Mouse (Mus musculus) megakaryocyte-erythroid progenitor cell, adult 5-6 weeks (primary cell): ENCODE data around the gene Srsf2. TPM values are rescaled to one million over a fixed set of nuclear protein-coding genes. Genes with fewer than 3 reads are reported as not detected.
"Not testable (repeated sequence)": the region's sequence is repeated elsewhere in the genome, so short reads cannot be mapped to it uniquely, and the experiment has no call there.

Source experiments
- ATAC-seq: replicated peaks from 2 replicates; pipeline ENCODE4 v1.8.0; 2016; ENCODE audit warnings: mild to moderate bottlenecking, inconsistent platforms; ENCODE audit not compliant: severe bottlenecking, poor library complexity, low FRiP score, low TSS enrichment
- total RNA-seq, 2 experiments: library from RNA; stranded (forward) in 1 of 2; stranded (reverse) in 1 of 2; fragments of 200-1000, 215-1000 nt in 1 of 2; fragments of >200 nt in 1 of 2; fragmentation: Nextera tagmentation in 1 of 2; gene quantifications; 2 replicates each; pipeline ENCODE4 v1.2.3; 2014 to 2017

Gene Srsf2
- total RNA-seq, 2 experiments from 2014 or later: 646 to 930 TPM

DNA sequence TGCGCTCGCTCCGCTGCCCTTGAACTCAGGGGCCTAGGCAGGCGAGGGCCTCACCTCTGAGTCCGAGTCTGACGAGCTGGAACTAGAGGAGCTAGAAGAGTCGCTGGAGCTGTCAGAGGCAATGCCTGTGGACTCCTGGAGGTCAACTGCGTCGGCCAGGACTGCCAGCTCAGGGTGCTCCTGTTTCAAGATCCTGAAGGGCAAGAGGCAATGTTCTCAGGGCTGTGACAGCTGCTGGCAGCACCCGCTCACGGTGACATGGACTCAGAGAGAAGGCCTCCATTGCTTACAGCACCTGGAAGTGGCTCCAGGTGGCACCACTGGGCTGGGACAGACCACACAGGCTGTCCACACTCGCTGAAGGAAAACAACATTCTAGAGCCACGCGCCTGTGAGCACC is 14.0 kb downstream of the Srsf2 start:
- ATAC-seq: no peak

- ATAC-seq: no peak
These were observed 15.5 kb downstream of the Srsf2 start for GRCm38 (mm10) chr11:116837441-116837840.

DNA sequence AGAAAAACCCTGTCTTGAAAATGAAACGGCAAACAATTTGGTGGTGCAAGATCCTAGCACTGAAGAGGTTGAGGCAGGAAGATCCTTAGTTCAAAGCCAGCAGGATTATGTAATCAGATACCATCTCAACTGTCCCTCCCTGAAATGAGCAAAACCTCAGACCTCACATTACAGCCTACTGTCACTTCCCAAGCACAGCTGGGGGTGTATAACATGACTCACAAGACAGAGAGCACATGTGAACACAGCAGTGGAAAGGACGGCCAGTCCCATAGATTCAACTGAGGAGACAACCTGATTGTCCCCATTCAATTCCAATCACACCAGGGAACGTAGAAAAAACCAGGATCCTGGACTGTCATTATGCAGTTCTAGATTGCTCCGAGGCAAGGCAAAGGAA is 16.6 kb downstream of the Srsf2 start:
- ATAC-seq: no peak

- ATAC-seq: no peak
These were observed 17.9 kb downstream of the Srsf2 start for GRCm38 (mm10) chr11:116834954-116835353.

- no peak for ATAC-seq
These were observed 20.7 kb downstream of the Srsf2 start for GRCm38 (mm10) chr11:116832172-116832685.

DNA sequence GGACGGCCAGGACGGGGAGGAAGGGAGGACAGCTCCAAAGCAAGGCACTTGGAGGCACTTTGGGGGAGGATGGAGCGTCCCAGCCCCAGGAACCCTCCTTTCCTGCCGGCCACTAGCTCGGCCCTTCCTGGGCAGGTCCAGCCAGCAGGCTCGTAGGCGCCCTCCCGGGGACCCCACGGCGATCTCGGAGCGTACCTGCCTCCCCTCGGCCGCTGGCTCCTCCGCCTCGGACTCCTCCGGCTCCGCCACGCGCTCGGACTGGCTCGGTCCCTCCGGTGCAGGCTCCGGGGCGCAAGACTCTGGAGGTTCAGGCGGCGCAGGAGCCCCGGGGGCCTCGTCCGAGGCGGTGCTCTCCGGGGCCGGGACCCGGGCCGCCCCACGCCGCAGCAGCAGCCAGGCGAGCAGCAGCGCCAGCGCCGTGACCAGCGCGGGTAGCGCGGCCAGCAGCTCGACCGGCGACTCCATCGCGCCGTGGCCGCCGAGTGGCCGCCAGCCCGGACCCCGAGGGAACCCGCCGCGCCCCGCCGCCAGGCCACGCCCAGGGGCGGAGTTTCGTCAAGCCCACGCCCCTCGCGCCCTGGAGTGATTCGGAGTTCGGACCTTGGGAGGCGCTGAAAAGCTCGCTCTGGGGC is 25.2 kb downstream of the Srsf2 start, which contains the start of gene Mxra7:
Gene Mxra7, minus strand, starts transcription at position 513 of the 632 bp plus-strand sequence.
- no peak; the same call in 1 of the 2 replicates for ATAC-seq

DNA sequence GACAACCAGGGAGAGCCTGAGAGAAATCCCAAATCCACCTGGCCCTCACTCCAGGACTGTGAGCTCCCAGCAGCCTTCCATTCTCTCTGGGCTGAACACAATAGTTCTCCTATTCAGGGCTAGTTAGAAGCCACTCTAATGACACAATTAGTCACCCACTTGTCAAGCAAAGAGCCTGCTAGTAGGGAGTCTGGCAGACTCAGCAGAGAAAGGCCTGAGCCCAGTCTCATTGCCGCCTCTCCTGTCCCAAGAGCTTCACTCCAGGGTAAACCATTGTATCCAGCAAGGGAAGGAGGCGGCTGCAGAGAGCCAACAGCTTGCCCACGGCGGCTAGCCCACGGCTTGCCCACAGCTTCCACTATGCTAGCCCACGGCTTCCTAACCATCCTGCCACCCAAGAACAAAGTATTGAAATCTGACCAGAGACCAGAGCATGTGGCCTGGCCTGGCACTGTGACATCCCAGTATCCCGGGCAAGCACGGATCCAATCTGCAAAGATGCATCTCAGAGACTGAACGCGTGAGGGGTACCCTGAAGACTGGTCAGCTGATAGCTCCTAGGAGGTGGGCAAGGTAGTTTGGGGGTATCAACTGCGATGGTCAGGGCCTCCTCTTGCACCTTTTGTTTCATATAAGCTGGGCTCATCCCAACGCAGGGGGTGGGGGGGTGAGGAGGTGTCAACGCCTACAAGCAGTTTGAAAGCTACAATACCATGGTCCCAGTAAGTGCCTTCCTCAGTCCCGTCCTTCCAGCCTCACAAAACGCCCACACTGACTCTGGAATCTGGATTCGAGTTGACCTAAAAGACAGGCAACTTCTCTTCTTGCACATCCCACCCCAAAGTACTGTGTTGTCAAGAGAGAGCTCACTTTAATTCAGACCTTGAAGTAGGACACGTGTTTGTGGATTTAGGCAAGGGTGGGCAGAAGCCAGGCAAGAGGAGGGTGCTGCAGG is 26.1 kb downstream of the Srsf2 start:
- ATAC-seq: no peak

GRCm38 (mm10) chr11:116825230-116825629 is 27.7 kb downstream of the Srsf2 start:
- ATAC-seq: no peak

- not testable (repeated sequence) for ATAC-seq
These were observed 29.0 kb downstream of the Srsf2 start for GRCm38 (mm10) chr11:116823885-116824284.

- no peak for ATAC-seq
These were observed 29.6 kb downstream of the Srsf2 start for GRCm38 (mm10) chr11:116823255-116823654.

DNA sequence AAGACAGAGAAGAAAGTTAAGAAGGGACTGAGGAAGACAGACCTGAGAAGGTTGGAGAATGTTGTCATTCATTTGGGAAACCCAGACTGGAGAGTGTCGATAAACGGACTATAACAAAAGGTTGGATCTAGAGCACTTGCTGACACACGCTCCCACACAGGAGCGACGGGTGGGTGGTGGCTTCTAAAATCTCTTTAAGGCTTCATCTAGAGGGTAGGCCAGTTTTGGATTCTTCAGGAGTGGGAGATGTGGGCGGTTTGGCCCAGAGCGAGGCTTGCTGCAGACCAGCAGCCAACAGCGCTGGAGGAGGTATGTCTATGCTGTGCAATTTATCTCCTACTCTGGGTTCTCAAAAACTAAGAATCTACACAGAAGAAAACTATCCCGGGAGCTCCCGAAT is 30.3 kb downstream of the Srsf2 start:
- no peak for ATAC-seq

- ATAC-seq: no peak
These were observed 30.7 kb downstream of the Srsf2 start for GRCm38 (mm10) chr11:116822215-116822614.

GRCm38 (mm10) chr11:116821057-116821940 is 31.6 kb downstream of the Srsf2 start:
- ATAC-seq: no peak

GRCm38 (mm10) chr11:116819932-116820593 is 32.8 kb downstream of the Srsf2 start:
- no peak for ATAC-seq

- no peak for ATAC-seq
These were observed 34.2 kb downstream of the Srsf2 start for GRCm38 (mm10) chr11:116818722-116819121.

GRCm38 (mm10) chr11:116817567-116817966 is 35.3 kb downstream of the Srsf2 start:
- ATAC-seq: no peak

GRCm38 (mm10) chr11:116816769-116817168 is 36.1 kb downstream of the Srsf2 start:
- ATAC-seq: no peak

GRCm38 (mm10) chr11:116814884-116815415 is 37.9 kb downstream of the Srsf2 start:
- ATAC-seq: no peak
